Mouse (Mus musculus): ENCODE data around the gene Cpeb2. TPM values are rescaled to one million over a fixed set of nuclear protein-coding genes. Genes with fewer than 3 reads are reported as not detected.

Gene Cpeb2
- polyA plus RNA-seq, 1 experiment, result 4.2 TPM

DNA sequence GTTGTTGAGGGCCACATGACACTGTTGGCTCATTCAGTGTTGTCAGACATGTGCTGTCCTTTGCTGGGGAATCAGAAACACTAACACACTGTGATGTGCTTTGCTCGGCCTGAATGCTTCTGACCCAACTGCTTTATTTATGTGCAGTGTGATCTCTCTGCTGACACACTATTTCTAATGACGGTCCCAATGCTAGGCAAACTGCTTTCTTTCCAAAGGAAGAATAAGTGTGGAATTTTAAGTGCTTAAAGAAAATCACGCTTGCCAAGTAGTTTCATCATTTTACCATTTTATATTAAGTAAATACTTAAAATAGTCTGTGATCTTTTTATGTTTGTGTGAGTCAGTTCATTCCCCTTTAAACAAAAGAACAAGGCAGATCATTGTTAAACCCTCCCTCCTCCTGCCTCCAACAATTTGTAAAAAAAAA lies 15.0 kb downstream of the Cpeb2 start:
- TF ChIP-seq CTCF (IDR thresholded peaks at IDR 0.05; ENCODE audit: borderline replicate concordance, control insufficient read depth, extremely low read depth, insufficient read depth, low read length, poor library complexity), result no peak
- no peak for TF ChIP-seq POLR2A (IDR thresholded peaks at IDR 0.05; ENCODE audit: control insufficient read depth, extremely low read depth, insufficient read depth, low read length, poor library complexity)
- WGBS, result 95% methylated on average over 3 of the region's 3 CpGs
- H3K4me1 ChIP-seq (replicated peaks; ENCODE audit: control insufficient read depth, insufficient read depth, low read length), result no peaks in the 10 kb centered on the region
- no peaks in the 10 kb centered on the region for H3K36me3 ChIP-seq (ENCODE audit: control insufficient read depth, insufficient read depth, low read length)
- no peak overlapping the region for H3K4me3 ChIP-seq (ENCODE audit: control insufficient read depth, insufficient read depth, low read length)
- no peaks in the 10 kb centered on the region for H3K27me3 ChIP-seq (ENCODE audit: control insufficient read depth, insufficient read depth, low read length)
- DNase-seq, result no peak
- H3K27ac ChIP-seq (ENCODE audit: control insufficient read depth, insufficient read depth, low read length), result no peak overlapping the region

GRCm38 (mm10) chr5:43257490-43257889 lies 24.5 kb downstream of the Cpeb2 start:
- Histone ChIP-seq H3K27ac (ENCODE audit: control insufficient read depth, insufficient read depth, low read length) (no peak overlapping the region), H3K4me3 (ENCODE audit: control insufficient read depth, insufficient read depth, low read length) (no peak overlapping the region), H3K36me3 (ENCODE audit: control insufficient read depth, insufficient read depth, low read length) (no peaks in the 10 kb centered on the region), H3K27me3 (ENCODE audit: control insufficient read depth, insufficient read depth, low read length) (no peaks in the 10 kb centered on the region), H3K4me1 (replicated peaks; ENCODE audit: control insufficient read depth, insufficient read depth, low read length) (no peaks in the 10 kb centered on the region)
- TF ChIP-seq POLR2A (IDR thresholded peaks at IDR 0.05; ENCODE audit: control insufficient read depth, extremely low read depth, insufficient read depth, low read length, poor library complexity) (no peak), CTCF (IDR thresholded peaks at IDR 0.05; ENCODE audit: borderline replicate concordance, control insufficient read depth, extremely low read depth, insufficient read depth, low read length, poor library complexity) (no peak)
- no peak for DNase-seq
- WGBS, result 95% methylated on average over 2 of the region's 2 CpGs

DNA sequence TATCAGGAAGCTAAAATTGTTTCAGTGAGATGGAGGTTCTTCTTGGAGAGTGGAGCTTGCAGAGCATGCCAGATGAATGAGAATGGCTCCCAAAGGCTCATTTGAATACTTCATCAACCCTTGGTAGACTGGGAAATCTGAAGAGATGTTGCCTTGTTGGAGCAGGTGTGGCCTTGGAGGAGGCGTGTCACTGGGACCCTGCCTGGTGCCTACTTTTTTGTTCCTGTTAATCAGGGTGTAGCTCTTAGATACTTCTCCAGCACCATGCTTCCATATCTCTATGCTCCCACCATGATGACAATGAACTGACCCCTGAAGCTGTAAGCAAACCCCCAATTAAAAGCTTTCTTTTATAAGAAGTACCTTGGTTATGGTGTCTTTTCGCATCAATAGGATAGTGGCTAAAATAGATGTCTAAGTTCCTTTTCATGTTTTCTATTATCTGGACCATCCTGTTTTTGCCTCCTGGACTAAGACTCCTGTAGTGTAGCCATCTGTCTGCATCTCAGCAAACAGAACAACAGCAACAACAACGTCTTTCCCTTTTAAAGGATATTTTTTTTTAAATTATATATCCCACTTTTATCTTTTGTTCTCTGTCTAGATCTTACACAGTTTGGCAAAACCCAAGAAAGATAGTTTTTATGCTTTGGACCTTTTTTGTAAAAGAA lies 25.6 kb downstream of the Cpeb2 start:
- TF ChIP-seq POLR2A (IDR thresholded peaks at IDR 0.05; ENCODE audit: control insufficient read depth, extremely low read depth, insufficient read depth, low read length, poor library complexity) (no peak), CTCF (IDR thresholded peaks at IDR 0.05; ENCODE audit: borderline replicate concordance, control insufficient read depth, extremely low read depth, insufficient read depth, low read length, poor library complexity) (no peak)
- WGBS, result 96% methylated on average over 3 of the region's 3 CpGs
- Histone ChIP-seq H3K27ac (ENCODE audit: control insufficient read depth, insufficient read depth, low read length) (no peak overlapping the region), H3K36me3 (ENCODE audit: control insufficient read depth, insufficient read depth, low read length) (no peaks in the 10 kb centered on the region), H3K4me1 (replicated peaks; ENCODE audit: control insufficient read depth, insufficient read depth, low read length) (no peaks in the 10 kb centered on the region), H3K4me3 (ENCODE audit: control insufficient read depth, insufficient read depth, low read length) (no peak overlapping the region), H3K27me3 (ENCODE audit: control insufficient read depth, insufficient read depth, low read length) (no peaks in the 10 kb centered on the region)
- DNase-seq, result no peak

GRCm38 (mm10) chr5:43261814-43262213 lies 28.8 kb downstream of the Cpeb2 start:
- no peaks in the 10 kb centered on the region for H3K4me1 ChIP-seq (replicated peaks; ENCODE audit: control insufficient read depth, insufficient read depth, low read length)
- no peak overlapping the region for H3K27ac ChIP-seq (ENCODE audit: control insufficient read depth, insufficient read depth, low read length)
- H3K27me3 ChIP-seq (ENCODE audit: control insufficient read depth, insufficient read depth, low read length), result no peaks in the 10 kb centered on the region
- TF ChIP-seq POLR2A (IDR thresholded peaks at IDR 0.05; ENCODE audit: control insufficient read depth, extremely low read depth, insufficient read depth, low read length, poor library complexity), result no peak
- no peak for TF ChIP-seq CTCF (IDR thresholded peaks at IDR 0.05; ENCODE audit: borderline replicate concordance, control insufficient read depth, extremely low read depth, insufficient read depth, low read length, poor library complexity)
- DNase-seq, result no peak
- WGBS, result 96% methylated on average over 6 of the region's 6 CpGs
- no peak overlapping the region for H3K4me3 ChIP-seq (ENCODE audit: control insufficient read depth, insufficient read depth, low read length)
- no peaks in the 10 kb centered on the region for H3K36me3 ChIP-seq (ENCODE audit: control insufficient read depth, insufficient read depth, low read length)

- no peak overlapping the region for H3K4me3 ChIP-seq (ENCODE audit: control insufficient read depth, insufficient read depth, low read length)
- no peaks in the 10 kb centered on the region for H3K27me3 ChIP-seq (ENCODE audit: control insufficient read depth, insufficient read depth, low read length)
- H3K27ac ChIP-seq (ENCODE audit: control insufficient read depth, insufficient read depth, low read length), result no peak overlapping the region
- H3K36me3 ChIP-seq (ENCODE audit: control insufficient read depth, insufficient read depth, low read length), result no peaks in the 10 kb centered on the region
- WGBS, result 96% methylated on average over 4 of the region's 4 CpGs
- no peak for TF ChIP-seq CTCF (IDR thresholded peaks at IDR 0.05; ENCODE audit: borderline replicate concordance, control insufficient read depth, extremely low read depth, insufficient read depth, low read length, poor library complexity)
- no peak for TF ChIP-seq POLR2A (IDR thresholded peaks at IDR 0.05; ENCODE audit: control insufficient read depth, extremely low read depth, insufficient read depth, low read length, poor library complexity)
- no peaks in the 10 kb centered on the region for H3K4me1 ChIP-seq (replicated peaks; ENCODE audit: control insufficient read depth, insufficient read depth, low read length)
- no peak for DNase-seq
These were observed 31.0 kb downstream of the Cpeb2 start for GRCm38 (mm10) chr5:43263951-43264350.

GRCm38 (mm10) chr5:43264696-43265095 lies 31.7 kb downstream of the Cpeb2 start:
- Histone ChIP-seq H3K4me1 (replicated peaks; ENCODE audit: control insufficient read depth, insufficient read depth, low read length) (no peaks in the 10 kb centered on the region), H3K36me3 (ENCODE audit: control insufficient read depth, insufficient read depth, low read length) (no peaks in the 10 kb centered on the region), H3K27me3 (ENCODE audit: control insufficient read depth, insufficient read depth, low read length) (no peaks in the 10 kb centered on the region), H3K27ac (ENCODE audit: control insufficient read depth, insufficient read depth, low read length) (no peak overlapping the region), H3K4me3 (ENCODE audit: control insufficient read depth, insufficient read depth, low read length) (no peak overlapping the region)
- DNase-seq, result no peak
- 99% methylated on average over 2 of the region's 2 CpGs for WGBS
- TF ChIP-seq CTCF (IDR thresholded peaks at IDR 0.05; ENCODE audit: borderline replicate concordance, control insufficient read depth, extremely low read depth, insufficient read depth, low read length, poor library complexity), result no peak
- TF ChIP-seq POLR2A (IDR thresholded peaks at IDR 0.05; ENCODE audit: control insufficient read depth, extremely low read depth, insufficient read depth, low read length, poor library complexity), result no peak

- Histone ChIP-seq H3K4me1 (replicated peaks; ENCODE audit: control insufficient read depth, insufficient read depth, low read length) (no peaks in the 10 kb centered on the region), H3K27me3 (ENCODE audit: control insufficient read depth, insufficient read depth, low read length) (no peaks in the 10 kb centered on the region), H3K27ac (ENCODE audit: control insufficient read depth, insufficient read depth, low read length) (no peak overlapping the region), H3K4me3 (ENCODE audit: control insufficient read depth, insufficient read depth, low read length) (no peak overlapping the region), H3K36me3 (ENCODE audit: control insufficient read depth, insufficient read depth, low read length) (no peaks in the 10 kb centered on the region)
- 100% methylated on average over 1 of the region's 1 CpGs for WGBS
- TF ChIP-seq CTCF (IDR thresholded peaks at IDR 0.05; ENCODE audit: borderline replicate concordance, control insufficient read depth, extremely low read depth, insufficient read depth, low read length, poor library complexity), result no peak
- no peak for TF ChIP-seq POLR2A (IDR thresholded peaks at IDR 0.05; ENCODE audit: control insufficient read depth, extremely low read depth, insufficient read depth, low read length, poor library complexity)
- DNase-seq, result no peak
These were observed 45.0 kb downstream of the Cpeb2 start for GRCm38 (mm10) chr5:43277982-43278381.

Data from thymus, adult 2 months (tissue).